Mouse (Mus musculus) stomach, embryonic 15.5 days (tissue): Measurements from ENCODE around the gene Urah. TPM values are rescaled to one million over a fixed set of nuclear protein-coding genes. Genes with fewer than 3 reads are reported as not detected.

Experiments used
- ATAC-seq: fragments of 200-750 bp; cut with Nextera tagmentation; 2 replicates; pipeline ENCODE4 v1.8.0; 2017; ENCODE audit warnings: low read depth, moderate number of reproducible peaks, moderate TSS enrichment; ENCODE audit not compliant: insufficient read depth, low FRiP score
- H3K27ac ChIP-seq: fragments of 300-500 bp; sonication (generic); 2 replicates; pipeline ENCODE4 v1.5.1; 2015; ENCODE audit warnings: mild to moderate bottlenecking, inconsistent platforms
- H3K27me3 ChIP-seq: fragments of 300-500 bp; sonication (generic); replicated peaks from 2 replicates; pipeline ENCODE4 v1.6.1; 2015; ENCODE audit warnings: inconsistent platforms
- H3K36me3 ChIP-seq: fragments of 300-500 bp; sonication (generic); 2 replicates; pipeline ENCODE4 v1.6.1; 2015; ENCODE audit warnings: inconsistent platforms
- H3K4me1 ChIP-seq: fragments of 300-500 bp; sonication (generic); 2 replicates; pipeline ENCODE4 v1.6.1; 2015; ENCODE audit warnings: inconsistent platforms
- H3K4me2 ChIP-seq: fragments of 300-500 bp; sonication (generic); 2 replicates; pipeline ENCODE4 v1.6.1; 2015; ENCODE audit warnings: mild to moderate bottlenecking, inconsistent platforms
- H3K4me3 ChIP-seq: fragments of 300-500 bp; sonication (generic); replicated peaks from 2 replicates; pipeline ENCODE4 v1.5.1; 2015; ENCODE audit warnings: inconsistent platforms
- H3K9ac ChIP-seq: fragments of 300-500 bp; sonication (generic); 2 replicates; pipeline ENCODE4 v1.6.1; 2015; ENCODE audit warnings: inconsistent platforms
- H3K9me3 ChIP-seq: fragments of 300-500 bp; sonication (generic); 2 replicates; pipeline ENCODE4 v1.6.1; 2016; ENCODE audit warnings: inconsistent platforms
- WGBS: fragments of 180-500 bp; shearing (Covaris S2); methylation state at CpG from one replicate; pipeline ENCODE4 v1.1.7; 2015; 5-methylcytosine and 5-hydroxymethylcytosine counted together
- polyA plus RNA-seq: library from polyadenylated mRNA; unstranded; fragments of >200 nt; fragmentation: Nextera tagmentation; extraction: Ambion mirVana; gene quantifications from 2 replicates; pipeline ENCODE4 v1.2.1, GENCODE M21; 2015

Urah gene
- polyA plus RNA-seq, 1 experiment from 2014 or later: 23.4 TPM

GRCm38 (mm10) chr7:140844905-140845665 is 10.3 kb downstream of the Urah start, which contains the start of gene Scgb1c1:
Gene Scgb1c1, plus strand, starts transcription at chr7:140845547.
- no peak within 1 kb of the TSS for H3K9ac ChIP-seq
- no peaks in the 10 kb centered on the region for H3K36me3 ChIP-seq
- 27% methylated on average over 14 of the region's 14 CpGs for WGBS
- H3K9me3 ChIP-seq: no peaks in the 10 kb centered on the region
- 0 out of 2 replicates have a peak, but pooled peaks cover 6% of the 10 kb centered on the region for H3K4me1 ChIP-seq
- peak; percentile 76 for ATAC-seq
- H3K27ac ChIP-seq: no peak within 1 kb of the TSS
- H3K4me3 ChIP-seq: no peak within 1 kb of the TSS
- no peak within 1 kb of the TSS for H3K4me2 ChIP-seq
- 0 out of 2 replicates have a peak, but pooled peaks cover 6% of the 10 kb centered on the region for H3K27me3 ChIP-seq

DNA sequence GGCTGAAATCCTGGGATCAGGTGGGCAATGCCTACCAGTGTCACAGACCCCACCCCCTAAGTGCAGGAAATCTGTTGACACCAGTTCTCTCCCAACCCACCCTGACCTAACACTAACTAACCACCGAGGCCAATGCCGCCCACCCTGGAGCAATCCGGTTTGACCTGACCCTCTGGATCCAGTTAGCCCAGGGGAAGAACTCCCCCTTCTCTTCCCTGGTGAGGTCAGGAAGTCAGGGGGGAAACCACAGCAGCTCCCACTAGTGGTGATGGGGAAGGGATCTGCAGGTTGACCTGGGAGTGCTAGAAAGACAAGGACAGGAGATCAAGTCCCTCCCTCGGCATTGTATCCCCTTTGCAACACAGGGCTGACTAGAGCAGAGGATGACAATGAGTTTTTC is 10.9 kb downstream of the Urah start:
- H3K36me3 ChIP-seq: no peaks in the 10 kb centered on the region
- H3K4me2 ChIP-seq: no peak overlapping the region
- ATAC-seq: no peak
- H3K27me3 ChIP-seq: 0 out of 2 replicates have a peak, but pooled peaks cover 6% of the 10 kb centered on the region
- 67% methylated on average over 4 of the region's 4 CpGs for WGBS
- no peaks in the 10 kb centered on the region for H3K9me3 ChIP-seq
- H3K9ac ChIP-seq: no peak overlapping the region
- H3K27ac ChIP-seq: no peak overlapping the region
- H3K4me3 ChIP-seq: no peak overlapping the region
- 0 out of 2 replicates have a peak, but pooled peaks cover 6% of the 10 kb centered on the region for H3K4me1 ChIP-seq

DNA sequence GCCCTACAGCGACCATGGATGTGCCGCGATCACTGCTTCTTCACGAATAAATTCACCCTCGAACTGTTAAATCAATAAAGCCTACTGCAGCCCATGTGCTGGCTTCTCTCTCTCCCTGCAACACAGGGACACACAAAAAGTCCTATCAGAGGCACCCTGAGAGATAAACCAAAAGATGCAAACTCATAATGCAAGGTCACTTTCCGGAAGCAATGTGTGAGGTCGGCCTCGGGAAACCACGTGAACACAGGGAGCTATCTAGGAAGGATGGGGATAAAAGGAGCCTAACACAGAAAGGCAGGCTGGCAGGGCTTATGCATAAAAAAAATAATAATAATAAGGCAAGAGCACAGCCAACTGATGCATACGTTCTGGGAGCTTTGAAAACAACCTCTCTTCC is 11.9 kb downstream of the Urah start:
- Histone ChIP-seq H3K27me3 (0 out of 2 replicates have a peak, but pooled peaks cover 6% of the 10 kb centered on the region), H3K27ac (no peak overlapping the region), H3K4me3 (no peak overlapping the region), H3K4me2 (no peak overlapping the region), H3K9ac (no peak overlapping the region), H3K9me3 (no peaks in the 10 kb centered on the region), H3K36me3 (0 out of 2 replicates have a peak, but pooled peaks cover 3% of the 10 kb centered on the region), H3K4me1 (0 out of 2 replicates have a peak, but pooled peaks cover 2% of the 10 kb centered on the region)
- ATAC-seq: no peak
- 78% methylated on average over 10 of the region's 10 CpGs for WGBS

DNA sequence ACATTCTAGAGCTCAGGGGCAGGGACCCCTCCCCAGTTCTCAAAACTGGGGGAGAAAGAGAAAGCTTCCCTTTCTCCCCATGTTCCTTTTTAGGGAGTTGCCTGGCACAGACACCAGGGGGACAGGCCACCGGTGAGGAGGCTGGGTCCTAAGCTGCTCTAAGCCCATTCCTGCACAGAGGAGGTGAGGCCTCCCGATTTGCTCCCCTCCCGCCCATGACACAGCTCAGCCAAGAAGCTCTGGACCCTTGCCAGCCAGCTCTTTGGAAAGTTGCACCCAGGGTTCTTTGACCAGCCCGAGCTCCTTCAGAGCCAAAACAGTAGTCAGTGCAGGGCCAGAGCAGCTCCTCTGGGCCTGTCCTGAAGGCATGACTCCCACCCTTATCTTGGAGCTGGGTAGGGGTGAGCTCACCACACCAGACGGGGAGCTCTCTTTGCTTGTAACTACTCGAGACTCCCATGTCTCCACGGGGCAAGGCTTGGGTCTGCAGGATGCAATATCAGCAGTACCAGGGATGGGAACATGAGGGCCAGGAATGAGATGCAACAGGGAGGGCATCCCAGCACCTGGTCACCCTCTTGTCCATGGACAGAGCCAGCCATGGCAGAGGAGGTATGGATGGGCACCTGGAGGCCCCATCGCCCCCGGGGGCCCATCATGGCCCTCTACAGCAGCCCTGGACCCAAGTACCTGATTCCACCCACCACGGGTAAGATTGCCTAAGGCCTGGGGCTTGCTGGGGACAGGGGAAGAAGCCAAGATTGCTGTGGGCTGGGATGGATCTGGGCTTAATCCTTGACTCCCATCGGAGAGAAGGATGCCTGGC is 13.2 kb downstream of the Urah start, which contains the start of gene Odf3:
Gene Odf3, plus strand, starts transcription at position 51 of the 826 bp plus-strand sequence.
- ATAC-seq: no peak
- no peak within 1 kb of the TSS for H3K9ac ChIP-seq
- 55% methylated on average over 11 of the region's 11 CpGs for WGBS

GRCm38 (mm10) chr7:140848591-140848990 is 13.8 kb downstream of the Urah start:
- 88% methylated on average over 10 of the region's 10 CpGs for WGBS

More for the DNA sequence above, 13.2 kb downstream of the Urah start, which contains the start of gene Odf3:
- Histone ChIP-seq H3K36me3 (peaks cover 14% of the 10 kb centered on the region; the same call in 1 of the 2 replicates), H3K4me1 (no peaks in the 10 kb centered on the region), H3K27ac (no peak within 1 kb of the TSS), H3K4me3 (no peak within 1 kb of the TSS), H3K9me3 (no peaks in the 10 kb centered on the region), H3K27me3 (0 out of 2 replicates have a peak, but pooled peaks cover 3% of the 10 kb centered on the region), H3K4me2 (no peak within 1 kb of the TSS)

DNA sequence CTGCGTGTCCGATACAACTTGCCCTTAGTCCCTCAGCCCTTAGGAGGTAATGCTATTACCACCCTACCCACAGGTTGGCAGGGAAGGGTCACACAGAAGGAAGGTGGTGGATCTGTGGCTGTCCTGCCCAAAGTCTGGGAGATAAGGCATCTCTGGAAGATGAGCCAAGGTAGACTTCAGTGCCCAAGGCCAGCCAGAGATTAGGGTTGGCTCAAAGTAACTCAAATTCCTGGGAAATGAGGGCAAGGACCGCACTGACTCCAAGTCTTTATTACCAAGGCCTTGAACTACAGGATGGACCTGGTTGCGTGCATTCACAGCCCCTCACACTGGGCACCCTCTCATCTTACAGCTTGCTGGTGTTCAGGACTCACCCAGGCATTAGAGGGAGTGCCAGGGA is 17.1 kb downstream of the Urah start:
- ATAC-seq: no peak
- no peaks in the 10 kb centered on the region for H3K27me3 ChIP-seq

More at GRCm38 (mm10) chr7:140848591-140848990, 13.8 kb downstream of the Urah start:
- no peak for ATAC-seq
- Histone ChIP-seq H3K4me1 (no peaks in the 10 kb centered on the region), H3K4me3 (no peak overlapping the region), H3K9me3 (no peaks in the 10 kb centered on the region), H3K9ac (no peak overlapping the region), H3K27ac (no peak overlapping the region), H3K27me3 (0 out of 2 replicates have a peak, but pooled peaks cover 3% of the 10 kb centered on the region), H3K4me2 (no peak overlapping the region), H3K36me3 (peaks cover 21% of the 10 kb centered on the region)

DNA sequence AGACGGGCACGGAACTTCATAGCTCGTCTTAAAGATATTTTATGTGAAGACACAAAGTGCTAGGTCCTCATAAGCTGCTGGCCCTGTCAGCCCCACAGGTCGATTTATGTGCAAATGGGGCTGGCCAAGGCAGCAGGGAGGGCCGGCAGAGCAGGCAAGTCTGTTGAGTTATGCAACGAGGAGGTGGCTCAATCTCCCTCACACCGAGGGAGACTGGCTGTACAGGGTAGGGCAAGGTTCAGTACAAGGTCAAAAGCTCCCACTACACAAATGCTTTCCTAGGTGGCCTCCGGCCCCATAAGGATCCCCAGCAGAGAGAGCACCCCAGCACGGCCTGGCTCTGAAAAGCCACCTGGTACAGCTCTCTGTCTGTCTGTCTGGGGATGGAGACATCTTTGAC is 18.6 kb downstream of the Urah start:
- Histone ChIP-seq H3K9me3 (no peaks in the 10 kb centered on the region), H3K4me2 (no peak overlapping the region), H3K27ac (no peak overlapping the region), H3K4me1 (peaks cover 16% of the 10 kb centered on the region), H3K36me3 (peaks cover 29% of the 10 kb centered on the region), H3K27me3 (no peaks in the 10 kb centered on the region), H3K9ac (no peak overlapping the region), H3K4me3 (no peak overlapping the region)
- 80% methylated on average over 9 of the region's 9 CpGs for WGBS
- no peak for ATAC-seq

More for the DNA sequence above, 17.1 kb downstream of the Urah start:
- H3K27ac ChIP-seq: no peak overlapping the region
- H3K4me3 ChIP-seq: no peak overlapping the region
- no peak overlapping the region for H3K9ac ChIP-seq
- no peak overlapping the region for H3K4me2 ChIP-seq
- WGBS: 90% methylated on average over 4 of the region's 4 CpGs
- no peaks in the 10 kb centered on the region for H3K9me3 ChIP-seq
- peaks cover 10% of the 10 kb centered on the region for H3K4me1 ChIP-seq
- peaks cover 29% of the 10 kb centered on the region for H3K36me3 ChIP-seq

GRCm38 (mm10) chr7:140854483-140854882 is 19.7 kb downstream of the Urah start:
- H3K27ac ChIP-seq: no peak overlapping the region
- H3K9me3 ChIP-seq: no peaks in the 10 kb centered on the region
- no peaks in the 10 kb centered on the region for H3K27me3 ChIP-seq
- no peak overlapping the region for H3K9ac ChIP-seq
- no peak overlapping the region for H3K4me3 ChIP-seq
- WGBS: 94% methylated on average over 18 of the region's 18 CpGs
- H3K36me3 ChIP-seq: peaks cover 37% of the 10 kb centered on the region
- H3K4me1 ChIP-seq: peaks cover 27% of the 10 kb centered on the region
- H3K4me2 ChIP-seq: no peak overlapping the region
- no peak for ATAC-seq

GRCm38 (mm10) chr7:140855181-140855580 is 20.4 kb downstream of the Urah start:
- ATAC-seq: no peak
- peak overlapping the region; percentile 55 for H3K9ac ChIP-seq
- H3K9me3 ChIP-seq: no peaks in the 10 kb centered on the region
- peaks cover 43% of the 10 kb centered on the region for H3K36me3 ChIP-seq
- 0 out of 2 replicates have a peak overlapping the region, but pooled peaks have one; percentile 98 for H3K27ac ChIP-seq
- peak overlapping the region; percentile 67 for H3K4me3 ChIP-seq
- H3K27me3 ChIP-seq: no peaks in the 10 kb centered on the region
- peaks cover 27% of the 10 kb centered on the region for H3K4me1 ChIP-seq
- WGBS: 68% methylated on average over 9 of the region's 9 CpGs
- peak overlapping the region; percentile 99 for H3K4me2 ChIP-seq

GRCm38 (mm10) chr7:140855860-140856784 is 21.3 kb downstream of the Urah start, which contains the start of gene Gm45785:
Gene Gm45785, minus strand, starts transcription at chr7:140856331.
- Histone ChIP-seq H3K36me3 (peaks cover 50% of the 10 kb centered on the region), H3K27me3 (no peaks in the 10 kb centered on the region), H3K27ac (peak within 1 kb of the TSS; percentile 98), H3K9ac (peak within 1 kb of the TSS; percentile 73), H3K4me2 (peak within 1 kb of the TSS; percentile 99), H3K4me1 (peaks cover 27% of the 10 kb centered on the region), H3K9me3 (no peaks in the 10 kb centered on the region), H3K4me3 (peak within 1 kb of the TSS; percentile 67)
- peak; percentile 86 for ATAC-seq
- WGBS: under 1% methylated on average over 51 of the region's 51 CpGs
